Mouse (Mus musculus): ENCODE data around the gene Cdx2.

Cdx2 gene

GRCm38 (mm10) chr5:147306638-147307397 is at the start of gene Cdx2:
Gene Cdx2 (minus strand): TSS chr5:147307270.
- in situ Hi-C loops (cut with MboI, MseI): loop anchor here (10.0 kb wide), 1 partner anchor 602 kb away; no protein-coding TSS in a partner anchor

GRCm38 (mm10) chr5:147356260-147357055 is 49.4 kb upstream of the Cdx2 start:
- in situ Hi-C loops (cut with MboI, MseI): no loop called here

- in situ Hi-C loops (cut with MboI, MseI): no loop called here
Observed at GRCm38 (mm10) chr5:147355788-147356187, 48.7 kb upstream of the Cdx2 start.

- in situ Hi-C loops (cut with MboI, MseI): no loop called here
Observed at GRCm38 (mm10) chr5:147354985-147355384, 47.9 kb upstream of the Cdx2 start.

- in situ Hi-C loops (cut with MboI, MseI): no loop called here
Observed at GRCm38 (mm10) chr5:147354161-147354780, 47.2 kb upstream of the Cdx2 start.

- in situ Hi-C loops (cut with MboI, MseI): no loop called here
Observed at GRCm38 (mm10) chr5:147351931-147352330, 44.9 kb upstream of the Cdx2 start.

GRCm38 (mm10) chr5:147345981-147346380 is 38.9 kb upstream of the Cdx2 start:
- in situ Hi-C loops (cut with MboI, MseI): no loop called here

- in situ Hi-C loops (cut with MboI, MseI): no loop called here
Observed at GRCm38 (mm10) chr5:147343904-147344303, 36.8 kb upstream of the Cdx2 start.

- in situ Hi-C loops (cut with MboI, MseI): no loop called here
Observed at GRCm38 (mm10) chr5:147342901-147343300, 35.8 kb upstream of the Cdx2 start.

GRCm38 (mm10) chr5:147340741-147341414 is 33.8 kb upstream of the Cdx2 start:
- in situ Hi-C loops (cut with MboI, MseI): no loop called here

- in situ Hi-C loops (cut with MboI, MseI): no loop called here
Observed at GRCm38 (mm10) chr5:147339560-147339959, 32.5 kb upstream of the Cdx2 start.

- in situ Hi-C loops (cut with MboI, MseI): no loop called here
Observed at GRCm38 (mm10) chr5:147338967-147339366, 31.9 kb upstream of the Cdx2 start.

GRCm38 (mm10) chr5:147332711-147333110 is 25.6 kb upstream of the Cdx2 start:
- in situ Hi-C loops (cut with MboI, MseI): no loop called here

GRCm38 (mm10) chr5:147331547-147331946 is 24.5 kb upstream of the Cdx2 start:
- in situ Hi-C loops (cut with MboI, MseI): no loop called here

GRCm38 (mm10) chr5:147329946-147330345 is 22.9 kb upstream of the Cdx2 start:
- in situ Hi-C loops (cut with MboI, MseI): loop anchor here (10.0 kb wide), 1 partner anchor 415 kb away; no protein-coding TSS in a partner anchor

- in situ Hi-C loops (cut with MboI, MseI): loop anchor here (10.0 kb wide), 1 partner anchor 413 kb away; no protein-coding TSS in a partner anchor
Observed at GRCm38 (mm10) chr5:147327636-147328035, 20.6 kb upstream of the Cdx2 start.

GRCm38 (mm10) chr5:147325931-147326330 is 18.9 kb upstream of the Cdx2 start:
- in situ Hi-C loops (cut with MboI, MseI): loop anchor here (10.0 kb wide), 1 partner anchor 411 kb away; no protein-coding TSS in a partner anchor

GRCm38 (mm10) chr5:147323237-147323917 is 16.3 kb upstream of the Cdx2 start:
- in situ Hi-C loops (cut with MboI, MseI): loop anchor here (5.0 to 10.0 kb wide), 2 partner anchors 386 to 409 kb away; no protein-coding TSS in a partner anchor

GRCm38 (mm10) chr5:147322183-147322582 is 15.1 kb upstream of the Cdx2 start, which contains the start of gene Urad:
Gene Urad (minus strand): TSS chr5:147322440.
- in situ Hi-C loops (cut with MboI, MseI): loop anchor here (5.0 to 10.0 kb wide), 2 partner anchors 385 to 407 kb away; no protein-coding TSS in a partner anchor

- in situ Hi-C loops (cut with MboI, MseI): loop anchor here (5.0 to 10.0 kb wide), 2 partner anchors 382 to 405 kb away; no protein-coding TSS in a partner anchor
Observed at GRCm38 (mm10) chr5:147319653-147320052, 12.6 kb upstream of the Cdx2 start.
